Mouse (Mus musculus): ENCODE measurements around the gene Tmem164. TPM values are rescaled to one million over a fixed set of nuclear protein-coding genes. Genes with fewer than 3 reads are reported as not detected.

The Tmem164 gene
- polyA plus RNA-seq, 1 experiment: 6.8 TPM

DNA sequence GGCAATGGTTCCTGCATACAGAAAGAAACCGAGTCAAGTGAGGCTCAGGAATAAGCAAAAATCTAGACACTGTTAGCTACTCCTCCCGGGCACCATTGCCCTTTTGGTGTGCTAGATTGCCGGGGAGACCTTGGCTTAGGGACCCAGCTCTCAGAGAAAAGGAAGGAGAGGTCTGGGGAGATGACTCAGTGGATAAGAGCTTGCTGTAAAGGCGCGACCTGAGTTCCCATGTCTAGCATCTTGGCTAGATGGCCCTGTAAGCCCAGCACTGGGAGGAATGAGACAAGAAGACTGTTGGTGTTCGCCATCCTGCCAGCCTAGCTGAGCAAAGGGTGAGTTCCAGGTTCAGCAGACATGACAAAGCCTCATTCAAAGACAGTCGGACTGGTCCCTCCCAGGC, 158.2 kb downstream of the Tmem164 start:
- no peak overlapping the region for H3K4me3 ChIP-seq (ENCODE audit: insufficient read depth, low read depth, low read length)
- peaks cover 4% of the 10 kb centered on the region; the same call in 1 of the 2 replicates for H3K4me1 ChIP-seq (ENCODE audit: control insufficient read depth, insufficient read depth, insufficient read length, low read length)
- H3K27ac ChIP-seq (replicated peaks; ENCODE audit: low read depth, low read length): no peak overlapping the region

DNA sequence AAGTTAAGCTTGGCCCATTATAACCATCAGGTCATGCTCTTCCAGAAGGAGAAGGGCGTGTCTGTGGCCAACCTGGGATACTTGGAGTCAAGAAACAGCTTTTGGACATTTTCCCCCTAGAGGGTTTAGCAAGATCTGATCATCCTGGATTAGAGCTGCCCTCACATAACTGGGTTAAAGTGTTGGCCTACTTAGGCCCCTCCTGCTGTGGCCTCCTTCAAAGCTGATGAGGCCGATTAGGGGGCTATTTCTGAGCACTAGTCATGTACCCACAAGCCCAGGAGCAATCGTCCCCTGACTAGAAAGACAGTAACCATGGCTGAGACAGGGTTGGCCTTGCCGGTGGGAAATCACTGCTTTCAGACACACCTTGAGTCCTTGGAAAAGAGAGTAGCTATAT, 160.7 kb downstream of the Tmem164 start:
- peaks cover 4% of the 10 kb centered on the region; the same call in 1 of the 2 replicates for H3K4me1 ChIP-seq (ENCODE audit: control insufficient read depth, insufficient read depth, insufficient read length, low read length)

DNA sequence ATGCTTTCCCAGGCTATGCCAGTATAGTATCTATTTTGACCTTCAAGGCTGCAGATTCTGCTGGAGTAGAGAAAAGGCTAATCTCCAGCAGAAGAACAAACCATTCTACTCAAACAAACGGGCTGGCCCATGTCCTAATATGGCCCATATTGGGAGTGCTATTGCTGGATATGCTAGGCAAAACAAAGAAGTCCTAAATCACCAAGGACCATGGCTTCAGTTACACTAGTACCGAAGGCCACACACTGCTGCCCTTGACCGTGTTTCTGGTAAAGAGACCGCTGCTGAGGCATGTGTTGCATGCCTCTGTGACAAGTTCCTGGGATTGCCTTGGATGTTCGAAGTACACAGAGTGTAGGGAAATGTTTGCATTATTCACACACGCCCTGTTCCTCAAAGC, 165.1 kb downstream of the Tmem164 start:
- Histone ChIP-seq H3K4me3 (ENCODE audit: insufficient read depth, low read depth, low read length) (no peak overlapping the region), H3K4me1 (ENCODE audit: control insufficient read depth, insufficient read depth, insufficient read length, low read length) (no peaks in the 10 kb centered on the region; the same call in 1 of the 2 replicates), H3K27ac (replicated peaks; ENCODE audit: low read depth, low read length) (no peak overlapping the region)

More for the DNA sequence above, 160.7 kb downstream of the Tmem164 start:
- Histone ChIP-seq H3K27ac (replicated peaks; ENCODE audit: low read depth, low read length) (no peak overlapping the region), H3K4me3 (ENCODE audit: insufficient read depth, low read depth, low read length) (no peak overlapping the region)

DNA sequence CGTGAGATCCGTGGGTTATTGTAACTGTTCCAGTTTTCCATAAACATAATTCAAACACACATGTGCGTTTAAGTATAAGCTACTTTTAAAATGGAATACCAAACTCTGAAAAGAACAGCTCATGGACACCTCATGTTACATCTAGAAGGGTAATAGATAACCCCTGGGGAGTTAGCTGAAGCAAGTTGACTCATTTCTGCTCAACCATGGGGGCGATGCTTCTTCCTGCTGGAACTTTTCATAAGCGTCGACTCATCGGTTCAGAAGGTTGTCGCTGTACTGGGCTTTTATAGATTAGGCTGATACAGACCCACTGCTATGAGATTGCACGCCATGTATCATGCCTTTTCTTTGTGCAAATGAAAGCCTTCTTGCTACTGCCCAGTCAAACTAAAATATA, 166.8 kb downstream of the Tmem164 start:
- no peaks in the 10 kb centered on the region for H3K4me1 ChIP-seq (ENCODE audit: control insufficient read depth, insufficient read depth, insufficient read length, low read length)
- no peak overlapping the region for H3K4me3 ChIP-seq (ENCODE audit: insufficient read depth, low read depth, low read length)
- no peak overlapping the region for H3K27ac ChIP-seq (replicated peaks; ENCODE audit: low read depth, low read length)

DNA sequence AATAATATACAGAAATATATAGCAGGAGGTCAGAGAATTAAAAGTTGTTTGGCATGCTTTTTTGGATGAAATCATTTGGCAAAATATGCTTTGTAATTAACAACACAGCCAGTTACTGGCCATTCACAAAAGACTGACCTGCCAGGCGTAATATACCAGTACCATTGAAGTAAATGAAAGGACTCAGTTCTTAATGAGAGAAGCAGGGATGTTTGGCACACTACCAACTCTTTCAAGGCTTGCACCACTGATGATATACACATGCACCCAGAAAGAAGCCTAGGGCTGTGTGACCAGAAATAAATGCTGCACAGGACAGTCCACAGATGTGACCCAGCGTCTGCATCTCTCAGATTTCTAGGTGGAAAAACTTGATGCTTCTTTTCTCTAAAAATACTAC, 188.6 kb downstream of the Tmem164 start:
- H3K4me1 ChIP-seq (ENCODE audit: control insufficient read depth, insufficient read depth, insufficient read length, low read length): no peaks in the 10 kb centered on the region
- no peak overlapping the region for H3K4me3 ChIP-seq (ENCODE audit: insufficient read depth, low read depth, low read length)
- no peak overlapping the region for H3K27ac ChIP-seq (replicated peaks; ENCODE audit: low read depth, low read length)

DNA sequence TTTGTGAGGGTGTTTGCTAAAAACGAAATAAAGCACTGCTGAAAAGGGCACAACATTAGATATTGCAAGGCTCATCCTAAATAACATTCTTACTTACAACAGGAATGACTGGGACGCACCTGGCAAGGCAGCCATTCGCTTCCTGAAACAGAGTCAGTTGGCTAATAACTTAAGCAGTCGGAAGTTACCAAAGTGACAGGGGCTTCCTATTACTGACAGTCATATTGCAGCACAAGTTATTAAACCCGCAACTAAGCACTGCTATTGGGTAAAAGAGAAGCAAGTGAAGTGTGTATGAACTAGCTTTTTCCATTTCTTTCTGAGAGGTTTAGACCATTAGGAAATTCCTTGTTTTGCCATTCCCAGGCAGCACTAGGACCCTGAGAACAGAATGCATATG, 201.0 kb downstream of the Tmem164 start:
- H3K4me3 ChIP-seq (ENCODE audit: insufficient read depth, low read depth, low read length): no peak overlapping the region
- H3K27ac ChIP-seq (replicated peaks; ENCODE audit: low read depth, low read length): no peak overlapping the region
- no peaks in the 10 kb centered on the region for H3K4me1 ChIP-seq (ENCODE audit: control insufficient read depth, insufficient read depth, insufficient read length, low read length)

DNA sequence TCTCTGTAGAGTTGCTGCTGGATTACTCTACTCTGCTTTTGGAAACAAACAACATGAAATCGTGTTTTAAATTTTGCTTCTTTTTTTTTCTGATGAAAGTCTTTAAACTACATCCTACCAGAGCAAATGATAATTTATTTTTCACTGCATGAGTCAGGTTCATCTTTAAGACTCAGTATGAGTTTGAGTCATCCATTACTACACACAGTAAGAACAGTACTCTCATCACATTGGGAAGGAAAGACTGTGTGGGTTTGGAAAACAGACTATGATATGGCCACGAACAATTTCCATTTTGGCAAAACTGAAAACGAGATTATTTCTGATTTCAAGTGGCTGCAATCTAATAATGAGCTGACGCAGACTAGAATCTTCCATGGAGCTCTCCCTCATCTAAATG, 202.4 kb downstream of the Tmem164 start:
- H3K27ac ChIP-seq (replicated peaks; ENCODE audit: low read depth, low read length): no peak overlapping the region
- no peak overlapping the region for H3K4me3 ChIP-seq (ENCODE audit: insufficient read depth, low read depth, low read length)
- H3K4me1 ChIP-seq (ENCODE audit: control insufficient read depth, insufficient read depth, insufficient read length, low read length): no peaks in the 10 kb centered on the region

DNA sequence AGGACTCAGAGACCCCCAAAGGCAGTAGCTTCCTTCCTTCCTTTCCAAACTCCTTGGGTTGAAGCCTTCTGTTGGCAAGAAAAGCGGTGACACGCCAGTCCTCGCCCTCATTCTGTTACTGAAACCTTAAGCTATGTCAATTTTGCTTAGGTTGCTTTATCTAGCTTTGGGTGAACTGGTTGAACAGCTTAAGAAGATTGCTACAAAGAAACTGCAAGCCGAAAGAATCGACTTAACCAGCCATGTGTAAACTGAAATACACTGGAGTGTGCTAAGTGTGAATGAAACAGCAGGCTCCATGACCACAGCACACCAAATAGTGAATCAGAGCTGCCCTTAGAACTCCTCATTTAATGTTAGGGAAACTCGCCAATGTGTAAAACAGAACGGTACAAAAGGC, 204.8 kb downstream of the Tmem164 start:
- Histone ChIP-seq H3K4me3 (ENCODE audit: insufficient read depth, low read depth, low read length) (no peak overlapping the region), H3K27ac (replicated peaks; ENCODE audit: low read depth, low read length) (no peak overlapping the region), H3K4me1 (ENCODE audit: control insufficient read depth, insufficient read depth, insufficient read length, low read length) (no peaks in the 10 kb centered on the region)
